Mouse (Mus musculus) spleen, postnatal 36 days (tissue): ENCODE data around the gene Tatdn3.

Source experiments
- DNase-seq, 2 experiments: peaks; one replicate each; pipeline ENCODE4 v3.0.0; 2022; ENCODE audit warnings: low spot score in 2 of 2, mixed read lengths in 1 of 2

The Tatdn3 gene

GRCm38 (mm10) chr1:191062781-191063485 is at the start of gene Tatdn3, which contains the start of gene Nsl1:
TSS of gene Tatdn3 (minus strand) at chr1:191062932.
TSS of gene Nsl1 (plus strand) at chr1:191063012.
- DNase-seq, result peak; percentile 82 to 84

DNA sequence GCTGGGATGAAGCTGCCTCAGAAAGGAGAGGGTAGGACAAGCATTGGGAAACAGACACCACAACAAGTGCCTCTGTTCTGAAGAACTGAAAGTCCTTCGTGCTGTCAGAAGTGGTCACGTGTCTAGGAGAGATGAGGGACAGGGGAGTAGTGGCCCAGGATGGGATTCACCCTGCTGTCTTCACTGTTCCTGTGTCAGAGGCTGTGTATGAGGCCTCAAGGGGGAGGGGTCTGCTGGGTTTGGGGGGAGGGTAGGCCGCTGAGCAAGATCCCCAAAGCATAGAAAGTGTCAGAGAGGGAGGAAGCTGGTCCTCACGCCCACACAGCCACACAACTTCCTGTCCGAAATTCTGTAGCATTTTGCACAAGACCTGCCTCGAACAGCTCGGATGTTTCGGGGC is 48.4 kb upstream of the Tatdn3 start:
- DNase-seq, result peak; percentile 42 to 51

- DNase-seq, result no peak
Observed at GRCm38 (mm10) chr1:191109907-191110306, 47.2 kb upstream of the Tatdn3 start.

- DNase-seq, result no peak
Observed at GRCm38 (mm10) chr1:191107306-191107705, 44.6 kb upstream of the Tatdn3 start.

DNA sequence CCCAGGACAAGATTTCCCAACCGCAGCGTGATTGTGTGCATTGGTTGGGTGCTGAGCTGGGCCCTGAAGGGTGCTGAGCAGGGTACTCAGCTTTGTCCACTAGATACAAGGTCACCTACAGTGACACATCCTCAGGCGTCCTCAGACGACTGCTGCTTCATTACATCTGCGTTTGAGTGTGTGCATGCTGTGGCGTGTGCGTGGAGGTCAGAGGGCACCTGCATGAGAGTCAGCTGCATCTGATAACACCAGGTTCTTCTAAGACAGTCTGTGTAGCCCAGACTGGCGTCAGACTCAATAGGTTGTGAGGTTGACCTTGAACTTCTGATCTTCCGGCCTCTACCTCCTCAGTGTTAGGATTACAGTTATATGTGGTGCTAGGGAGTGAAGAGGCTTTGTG is 42.5 kb upstream of the Tatdn3 start:
- no peak for DNase-seq

GRCm38 (mm10) chr1:191102730-191103370 is 40.1 kb upstream of the Tatdn3 start:
- DNase-seq, result no peak

GRCm38 (mm10) chr1:191099772-191100291 is 37.1 kb upstream of the Tatdn3 start:
- no peak for DNase-seq

DNA sequence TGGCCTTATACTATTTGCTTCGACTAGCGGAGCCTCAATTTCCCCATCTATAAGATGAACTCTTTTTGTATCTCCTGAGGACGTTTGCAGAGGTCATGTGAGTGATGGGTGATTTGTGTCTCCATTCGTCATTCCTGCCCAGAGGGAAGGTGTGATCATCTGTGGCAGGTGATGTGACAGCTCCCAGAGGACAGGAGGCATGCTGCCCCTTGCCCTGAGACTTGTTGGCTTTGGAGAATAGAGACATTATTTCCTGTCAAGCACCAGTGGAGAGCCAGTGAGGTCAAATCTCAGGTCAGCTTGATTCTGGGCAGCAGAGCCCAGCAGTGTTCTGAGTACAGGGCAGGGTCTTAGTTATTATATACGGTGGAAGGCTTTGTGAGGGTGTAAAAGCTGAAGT is 36.4 kb upstream of the Tatdn3 start:
- DNase-seq, result no peak

GRCm38 (mm10) chr1:191097802-191098747 is 35.3 kb upstream of the Tatdn3 start, which contains the start of gene Batf3:
TSS of gene Batf3 (plus strand) at chr1:191097847.
- DNase-seq, result peak in 1 of 2 experiments; percentile 29

DNA sequence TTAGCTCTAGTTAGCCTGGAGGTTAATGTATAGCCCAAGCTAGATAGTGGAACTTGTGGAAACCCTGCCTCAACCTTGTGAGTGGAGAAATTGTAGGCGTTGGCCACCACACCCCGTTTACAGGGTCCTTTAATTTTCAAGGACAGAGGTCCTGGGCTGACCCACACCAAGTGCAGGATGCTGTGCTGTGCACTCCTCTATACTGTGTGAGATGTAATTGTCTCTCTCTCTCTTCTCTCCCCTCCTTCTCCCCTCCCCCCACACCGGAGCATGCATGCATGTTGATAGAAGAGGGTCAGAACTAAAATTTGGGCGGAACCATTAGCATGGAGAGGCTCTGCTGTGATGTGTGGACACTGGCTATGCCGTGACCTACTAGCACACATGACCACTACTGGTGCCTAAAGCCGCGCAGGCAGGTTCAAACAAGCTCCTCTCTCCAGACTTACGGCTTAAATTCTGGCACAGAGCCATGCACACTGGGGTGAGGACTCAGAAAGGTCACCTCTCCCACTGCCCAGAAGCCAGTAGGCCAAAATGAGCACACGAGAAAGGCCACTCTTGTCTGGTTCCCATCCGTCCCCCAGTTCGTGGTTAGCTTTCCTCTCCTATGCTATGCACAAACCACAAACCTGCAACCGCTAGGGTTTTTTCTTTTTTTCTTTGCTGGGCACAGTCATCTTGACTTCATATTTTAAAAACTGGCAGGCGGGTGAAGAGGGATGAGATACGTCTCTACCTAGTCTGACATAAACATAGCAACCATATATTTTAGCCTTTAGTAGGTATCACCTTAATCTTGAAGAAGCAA is 34.3 kb upstream of the Tatdn3 start:
- no peak for DNase-seq

DNA sequence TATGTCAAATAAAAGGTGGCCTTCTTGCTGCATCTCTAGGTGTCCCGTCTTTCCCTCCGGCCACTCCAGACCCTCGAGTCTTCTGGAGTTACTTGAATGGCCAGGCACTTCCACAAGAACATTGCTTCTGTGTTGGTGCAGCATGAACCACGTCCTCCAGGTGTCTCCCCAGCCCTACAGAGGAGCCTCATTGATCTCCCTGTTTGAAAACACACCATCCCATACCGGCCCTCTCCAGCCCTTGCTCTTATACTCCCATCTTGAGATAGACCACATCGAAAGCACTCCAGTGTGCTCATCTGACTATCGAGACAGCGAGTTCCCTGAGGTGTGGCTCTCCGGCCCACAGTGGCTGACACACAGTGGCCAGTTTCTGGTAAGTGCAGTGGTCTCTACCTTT is 32.3 kb upstream of the Tatdn3 start:
- no peak for DNase-seq

DNA sequence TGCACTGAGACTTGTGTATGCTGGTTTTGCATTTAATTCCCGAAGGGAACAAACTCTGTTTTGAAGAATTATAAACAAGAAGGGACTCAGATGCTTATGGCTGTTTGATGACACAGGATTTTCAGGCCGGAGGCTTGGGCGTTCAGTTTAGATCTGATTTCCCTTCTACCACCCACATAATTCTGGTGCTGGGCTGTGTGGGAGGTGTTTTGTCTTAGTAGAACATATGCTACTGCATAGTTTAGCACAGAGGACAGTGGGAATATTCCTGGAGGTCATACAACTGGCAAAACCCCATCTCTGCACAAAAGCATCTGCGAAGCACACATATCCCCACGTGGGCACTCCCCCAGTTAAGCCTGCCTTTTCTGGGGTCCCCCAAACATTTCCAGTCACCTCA is 30.8 kb upstream of the Tatdn3 start:
- DNase-seq, result no peak

GRCm38 (mm10) chr1:191092050-191092449 is 29.3 kb upstream of the Tatdn3 start:
- no peak for DNase-seq

DNA sequence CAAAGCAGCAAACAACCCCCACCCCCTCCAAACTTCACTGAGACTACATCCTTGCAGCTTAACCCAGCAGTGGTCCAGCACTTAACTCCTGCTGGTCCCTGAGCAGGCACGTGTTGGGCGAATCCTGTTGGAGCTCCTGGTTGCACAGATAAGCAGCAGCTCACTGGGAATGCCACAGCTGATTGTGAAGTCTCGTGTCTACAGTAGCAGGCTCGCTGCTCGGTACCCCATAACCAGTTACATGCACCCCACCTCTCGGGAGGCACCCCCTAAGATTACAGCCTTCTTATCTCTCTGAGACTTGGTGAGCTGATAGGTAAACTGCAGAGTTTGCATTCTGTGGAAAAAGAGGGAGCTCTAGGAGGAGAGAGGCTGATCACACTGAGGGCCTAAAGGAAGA is 26.6 kb upstream of the Tatdn3 start:
- DNase-seq, result no peak

- no peak for DNase-seq
Observed at GRCm38 (mm10) chr1:191087955-191088354, 25.2 kb upstream of the Tatdn3 start.

- DNase-seq, result no peak
Observed at GRCm38 (mm10) chr1:191086960-191087359, 24.2 kb upstream of the Tatdn3 start.

DNA sequence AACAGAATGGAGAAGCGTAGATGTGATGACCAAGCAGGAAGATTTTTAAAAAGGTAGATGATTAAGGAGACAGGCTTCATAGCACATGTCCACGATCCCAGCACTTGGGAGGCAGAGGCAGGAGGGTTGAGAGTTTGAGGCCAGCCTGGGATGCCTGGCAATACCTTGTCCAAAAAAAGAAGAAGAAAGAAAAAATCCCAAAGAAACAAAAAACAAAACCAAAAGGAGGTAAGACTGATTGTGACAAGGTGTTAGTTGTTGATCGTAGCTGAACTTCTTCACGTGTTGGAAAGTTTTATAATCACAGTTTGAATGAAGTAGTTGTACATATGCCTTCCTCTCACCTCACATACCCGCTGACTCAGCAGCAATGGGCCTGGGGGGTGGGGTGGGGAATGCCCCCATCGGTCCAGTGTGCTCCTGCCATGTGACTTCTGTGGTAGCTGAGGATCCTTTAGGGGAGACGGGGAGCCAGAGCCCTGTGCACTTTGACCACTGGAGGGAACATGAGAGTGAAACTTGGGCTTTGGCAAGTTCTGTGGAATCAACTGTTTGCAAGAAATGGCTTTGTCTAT is 23.7 kb upstream of the Tatdn3 start:
- no peak for DNase-seq

DNA sequence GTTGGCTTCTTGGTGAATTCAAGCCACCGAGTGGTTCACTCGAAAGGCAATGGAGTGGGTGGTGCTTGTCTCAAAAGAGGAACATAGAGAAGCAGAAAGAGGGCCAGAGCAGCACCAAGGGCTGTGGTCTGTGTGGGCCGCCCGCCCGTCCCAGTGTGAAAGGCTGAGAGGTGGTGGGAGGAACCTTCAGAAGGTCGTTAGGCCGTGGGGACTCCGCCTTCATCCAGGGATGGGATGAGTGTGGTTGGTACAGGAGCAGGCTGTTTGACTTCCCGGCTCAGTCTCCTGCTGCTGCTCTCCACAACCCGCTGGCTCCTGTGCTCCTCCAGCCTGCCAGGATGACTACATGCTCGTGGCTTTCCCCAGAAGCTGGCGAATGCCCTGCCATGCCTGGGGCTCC is 22.9 kb upstream of the Tatdn3 start:
- DNase-seq, result peak; percentile 48 to 58

DNA sequence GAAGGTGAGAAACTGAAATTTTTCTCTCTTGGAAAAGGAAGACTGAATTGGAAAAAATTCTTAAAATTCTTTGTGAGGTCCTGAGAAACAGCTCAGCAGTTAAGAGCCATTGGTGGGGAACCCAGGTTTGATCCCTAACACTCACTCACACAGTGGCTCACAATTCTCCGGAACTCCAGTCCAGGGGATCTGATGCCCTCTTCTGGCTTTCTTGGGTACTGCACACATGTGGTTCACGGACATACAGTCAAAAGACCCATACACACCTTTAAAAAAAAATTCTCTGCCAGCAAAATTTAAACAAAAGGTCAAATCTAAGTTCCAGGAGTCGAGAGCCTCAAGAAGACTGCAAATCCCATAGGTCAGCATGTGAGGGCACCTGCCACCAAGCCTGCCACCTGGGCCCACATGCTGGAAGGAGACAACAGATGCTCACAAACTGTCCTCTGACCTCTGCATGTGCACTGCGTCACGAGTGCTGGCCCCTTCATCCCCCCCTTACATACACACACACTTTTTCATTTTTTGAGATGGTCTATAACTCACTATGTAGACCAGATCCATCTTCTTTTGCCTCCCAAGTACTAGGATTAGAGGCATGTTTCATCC is 22.3 kb upstream of the Tatdn3 start:
- peak; percentile 40 to 53 for DNase-seq

GRCm38 (mm10) chr1:191083230-191083629 is 20.5 kb upstream of the Tatdn3 start:
- no peak for DNase-seq
